Mouse (Mus musculus) left cerebral cortex, adult 9 months (tissue): ENCODE data around the gene Fbxo36.

Experiments used
- DNase-seq, 2 experiments: peaks; one replicate each; pipeline ENCODE4 v3.0.0; 2022; ENCODE audit warnings: low spot score in 2 of 2

Gene Fbxo36

GRCm38 (mm10) chr1:84855756-84856155 lies 16.1 kb downstream of the Fbxo36 start:
- no peak for DNase-seq

GRCm38 (mm10) chr1:84859597-84859996 lies 20.0 kb downstream of the Fbxo36 start:
- DNase-seq, result no peak

GRCm38 (mm10) chr1:84860360-84861254 lies 21.0 kb downstream of the Fbxo36 start:
- no peak for DNase-seq

GRCm38 (mm10) chr1:84861255-84861630 lies 21.6 kb downstream of the Fbxo36 start:
- no peak for DNase-seq

- DNase-seq, result no peak
These were observed 25.0 kb downstream of the Fbxo36 start for GRCm38 (mm10) chr1:84864645-84865044.

GRCm38 (mm10) chr1:84866231-84866630 lies 26.6 kb downstream of the Fbxo36 start:
- no peak for DNase-seq

GRCm38 (mm10) chr1:84866706-84867230 lies 27.1 kb downstream of the Fbxo36 start:
- no peak for DNase-seq

GRCm38 (mm10) chr1:84868311-84868710 lies 28.7 kb downstream of the Fbxo36 start:
- no peak for DNase-seq

- DNase-seq, result no peak
These were observed 29.2 kb downstream of the Fbxo36 start for GRCm38 (mm10) chr1:84868841-84869240.

- DNase-seq, result no peak
These were observed 29.9 kb downstream of the Fbxo36 start for GRCm38 (mm10) chr1:84869498-84869897.

GRCm38 (mm10) chr1:84871131-84871530 lies 31.5 kb downstream of the Fbxo36 start:
- DNase-seq, result no peak

- no peak for DNase-seq
These were observed 32.5 kb downstream of the Fbxo36 start for GRCm38 (mm10) chr1:84872105-84872504.

GRCm38 (mm10) chr1:84872939-84873338 lies 33.3 kb downstream of the Fbxo36 start:
- no peak for DNase-seq

GRCm38 (mm10) chr1:84877590-84877989 lies 37.9 kb downstream of the Fbxo36 start:
- DNase-seq, result no peak

GRCm38 (mm10) chr1:84879571-84880120 lies 40.0 kb downstream of the Fbxo36 start:
- no peak for DNase-seq

- peak; percentile 43 to 73 for DNase-seq
These were observed 41.8 kb downstream of the Fbxo36 start for GRCm38 (mm10) chr1:84881248-84882065.

GRCm38 (mm10) chr1:84882066-84882532 lies 42.5 kb downstream of the Fbxo36 start:
- no peak for DNase-seq

GRCm38 (mm10) chr1:84882937-84883336 lies 43.3 kb downstream of the Fbxo36 start:
- no peak for DNase-seq

GRCm38 (mm10) chr1:84883889-84884288 lies 44.2 kb downstream of the Fbxo36 start:
- DNase-seq, result no peak

GRCm38 (mm10) chr1:84885174-84885573 lies 45.5 kb downstream of the Fbxo36 start:
- DNase-seq, result no peak

- DNase-seq, result no peak
These were observed 46.3 kb downstream of the Fbxo36 start for GRCm38 (mm10) chr1:84885921-84886320.
